Mouse (Mus musculus): ENCODE results near the gene Adk. TPM values are rescaled to one million over a fixed set of nuclear protein-coding genes. Genes with fewer than 3 reads are reported as not detected.
A peak's percentile ranks its signal among the peaks of the same experiment; 100 is the strongest.

Adk gene
- polyA plus RNA-seq, 1 experiment, result 18.6 TPM

DNA sequence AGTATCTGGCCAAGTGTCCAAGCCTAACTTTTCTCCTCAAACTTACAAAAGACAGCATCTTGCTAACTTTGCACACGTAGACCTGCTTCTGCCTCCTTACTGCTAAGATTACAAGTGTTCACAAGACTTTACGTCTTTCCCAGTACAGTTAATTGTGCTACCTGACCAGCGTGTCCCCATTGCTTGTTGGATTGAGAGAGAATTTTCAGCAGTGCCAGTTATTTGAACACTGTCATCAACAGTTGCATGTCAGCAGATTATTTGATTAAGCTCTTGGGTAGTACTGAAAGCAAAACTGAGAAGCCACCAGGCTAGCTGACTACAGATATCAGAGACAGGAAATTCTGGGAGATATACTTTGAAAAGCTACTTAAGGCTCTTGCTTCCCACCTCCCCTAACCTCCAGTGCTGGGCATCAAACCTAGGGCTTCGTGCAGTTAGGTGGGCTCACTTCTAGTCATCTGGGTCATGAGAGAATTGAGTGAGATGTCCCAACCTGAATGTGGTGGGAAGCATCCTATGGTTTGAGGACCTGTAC lies 50.4 kb downstream of the Adk start:
- no peak for DNase-seq (ENCODE audit: low read depth)
- TF ChIP-seq CTCF (IDR thresholded peaks at IDR 0.05; ENCODE audit: borderline replicate concordance, extremely low read depth, insufficient read depth, insufficient read length) (no peak), POLR2A (IDR thresholded peaks at IDR 0.05; ENCODE audit: borderline replicate concordance, extremely low read depth, insufficient read depth, insufficient read length, poor library complexity, severe bottlenecking) (no peak)

- no peak for DNase-seq (ENCODE audit: low read depth)
- no peak for TF ChIP-seq CTCF (IDR thresholded peaks at IDR 0.05; ENCODE audit: borderline replicate concordance, extremely low read depth, insufficient read depth, insufficient read length)
- no peak for TF ChIP-seq POLR2A (IDR thresholded peaks at IDR 0.05; ENCODE audit: borderline replicate concordance, extremely low read depth, insufficient read depth, insufficient read length, poor library complexity, severe bottlenecking)
Measured at GRCm38 (mm10) chr14:21105049-21105448, 52.7 kb downstream of the Adk start.

GRCm38 (mm10) chr14:21106582-21106981 lies 54.2 kb downstream of the Adk start:
- TF ChIP-seq POLR2A (IDR thresholded peaks at IDR 0.05; ENCODE audit: borderline replicate concordance, extremely low read depth, insufficient read depth, insufficient read length, poor library complexity, severe bottlenecking), result no peak
- TF ChIP-seq CTCF (IDR thresholded peaks at IDR 0.05; ENCODE audit: borderline replicate concordance, extremely low read depth, insufficient read depth, insufficient read length), result no peak
- DNase-seq (ENCODE audit: low read depth), result no peak

GRCm38 (mm10) chr14:21107551-21107950 lies 55.2 kb downstream of the Adk start:
- no peak for TF ChIP-seq POLR2A (IDR thresholded peaks at IDR 0.05; ENCODE audit: borderline replicate concordance, extremely low read depth, insufficient read depth, insufficient read length, poor library complexity, severe bottlenecking)
- TF ChIP-seq CTCF (IDR thresholded peaks at IDR 0.05; ENCODE audit: borderline replicate concordance, extremely low read depth, insufficient read depth, insufficient read length), result no peak
- no peak for DNase-seq (ENCODE audit: low read depth)

DNA sequence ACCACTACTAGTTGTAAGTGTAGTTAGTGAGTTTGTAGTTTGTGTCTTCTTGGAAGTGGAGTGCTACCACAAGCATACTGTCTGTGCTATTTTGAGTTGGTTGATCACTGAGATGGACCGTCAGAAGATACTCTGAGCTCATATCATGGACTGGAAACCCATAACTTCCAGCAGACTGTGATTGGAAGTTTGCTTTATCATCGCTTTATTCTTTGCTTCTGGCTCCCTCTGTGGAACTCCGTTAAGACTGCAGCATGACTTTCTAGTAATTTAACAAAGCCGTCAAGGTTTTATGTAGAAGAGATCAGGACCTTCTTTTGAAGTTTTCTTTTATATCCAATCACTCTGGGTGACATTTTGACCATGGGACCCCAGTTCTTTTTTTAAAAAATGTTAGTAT lies 58.1 kb downstream of the Adk start:
- no peak for TF ChIP-seq CTCF (IDR thresholded peaks at IDR 0.05; ENCODE audit: borderline replicate concordance, extremely low read depth, insufficient read depth, insufficient read length)
- TF ChIP-seq POLR2A (IDR thresholded peaks at IDR 0.05; ENCODE audit: borderline replicate concordance, extremely low read depth, insufficient read depth, insufficient read length, poor library complexity, severe bottlenecking), result no peak
- DNase-seq (ENCODE audit: low read depth), result no peak

GRCm38 (mm10) chr14:21111500-21111899 lies 59.1 kb downstream of the Adk start:
- no peak for DNase-seq (ENCODE audit: low read depth)

DNA sequence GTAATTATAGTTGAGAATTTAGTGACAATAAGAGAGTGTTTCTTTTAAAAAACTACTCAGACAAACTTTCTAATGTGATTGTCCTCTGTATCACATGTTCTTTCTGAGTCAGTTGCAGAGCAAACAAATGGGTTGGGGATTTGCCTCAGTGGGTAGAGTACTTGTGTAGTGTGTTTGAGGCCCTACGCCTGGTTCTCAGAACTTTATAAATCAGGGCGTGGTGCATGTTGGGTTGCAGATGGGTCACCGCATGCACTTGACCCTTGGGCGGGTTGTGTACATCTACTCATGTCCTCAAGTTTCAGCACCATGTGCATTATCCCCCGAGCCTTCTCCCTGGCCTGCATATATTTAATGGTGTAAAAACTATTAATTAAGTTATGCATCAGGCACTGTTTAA lies 59.8 kb downstream of the Adk start:
- no peak for TF ChIP-seq CTCF (IDR thresholded peaks at IDR 0.05; ENCODE audit: borderline replicate concordance, extremely low read depth, insufficient read depth, insufficient read length)
- no peak for TF ChIP-seq POLR2A (IDR thresholded peaks at IDR 0.05; ENCODE audit: borderline replicate concordance, extremely low read depth, insufficient read depth, insufficient read length, poor library complexity, severe bottlenecking)
- no peak for DNase-seq (ENCODE audit: low read depth)

More at GRCm38 (mm10) chr14:21111500-21111899, 59.1 kb downstream of the Adk start:
- TF ChIP-seq CTCF (IDR thresholded peaks at IDR 0.05; ENCODE audit: borderline replicate concordance, extremely low read depth, insufficient read depth, insufficient read length), result no peak

DNA sequence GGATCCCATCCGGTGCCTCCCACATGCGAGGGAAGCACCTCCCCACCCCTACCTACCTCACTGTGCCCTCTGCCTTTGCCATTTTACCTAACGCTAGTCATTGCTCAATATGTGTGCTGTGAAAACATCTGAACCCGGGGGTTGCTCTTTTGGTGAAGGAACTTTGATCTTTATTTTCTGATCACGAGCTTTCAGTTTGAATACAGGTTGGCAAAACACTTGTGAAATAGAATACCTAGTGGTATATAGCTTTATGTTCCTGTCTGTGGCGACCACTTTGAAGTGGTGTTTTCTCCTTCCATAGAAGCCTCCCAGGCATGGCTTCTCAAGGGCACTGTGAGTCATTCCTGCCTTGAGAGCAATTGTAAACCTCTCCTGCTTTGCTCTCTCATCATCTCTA lies 60.4 kb downstream of the Adk start:
- no peak for DNase-seq (ENCODE audit: low read depth)
- TF ChIP-seq CTCF (IDR thresholded peaks at IDR 0.05; ENCODE audit: borderline replicate concordance, extremely low read depth, insufficient read depth, insufficient read length) (no peak), POLR2A (IDR thresholded peaks at IDR 0.05; ENCODE audit: borderline replicate concordance, extremely low read depth, insufficient read depth, insufficient read length, poor library complexity, severe bottlenecking) (no peak)

DNA sequence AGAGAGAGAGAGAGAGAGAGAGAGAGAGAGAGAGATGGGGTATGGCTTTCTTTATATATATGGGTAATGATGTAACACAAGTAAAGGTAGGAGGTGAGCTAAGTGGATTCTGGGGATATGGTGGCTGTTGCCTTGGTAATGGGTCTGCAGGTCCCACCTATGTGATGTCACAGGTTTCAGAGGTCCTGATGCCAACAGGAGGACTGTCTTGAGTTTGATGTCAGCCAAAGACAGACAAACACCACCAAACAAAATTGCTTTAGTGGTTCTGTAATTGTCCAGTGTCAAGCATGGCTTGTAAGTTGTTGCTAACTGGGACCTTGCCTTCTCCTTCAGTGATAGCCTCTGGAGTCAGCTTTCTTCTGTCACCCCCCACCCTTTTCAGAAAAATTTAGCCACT lies 62.0 kb downstream of the Adk start:
- no peak for DNase-seq (ENCODE audit: low read depth)
- TF ChIP-seq CTCF (IDR thresholded peaks at IDR 0.05; ENCODE audit: borderline replicate concordance, extremely low read depth, insufficient read depth, insufficient read length) (no peak), POLR2A (IDR thresholded peaks at IDR 0.05; ENCODE audit: borderline replicate concordance, extremely low read depth, insufficient read depth, insufficient read length, poor library complexity, severe bottlenecking) (no peak)

- TF ChIP-seq POLR2A (IDR thresholded peaks at IDR 0.05; ENCODE audit: borderline replicate concordance, extremely low read depth, insufficient read depth, insufficient read length, poor library complexity, severe bottlenecking), result no peak
- TF ChIP-seq CTCF (IDR thresholded peaks at IDR 0.05; ENCODE audit: borderline replicate concordance, extremely low read depth, insufficient read depth, insufficient read length), result no peak
- no peak for DNase-seq (ENCODE audit: low read depth)
Measured at GRCm38 (mm10) chr14:21115318-21115717, 62.9 kb downstream of the Adk start.

DNA sequence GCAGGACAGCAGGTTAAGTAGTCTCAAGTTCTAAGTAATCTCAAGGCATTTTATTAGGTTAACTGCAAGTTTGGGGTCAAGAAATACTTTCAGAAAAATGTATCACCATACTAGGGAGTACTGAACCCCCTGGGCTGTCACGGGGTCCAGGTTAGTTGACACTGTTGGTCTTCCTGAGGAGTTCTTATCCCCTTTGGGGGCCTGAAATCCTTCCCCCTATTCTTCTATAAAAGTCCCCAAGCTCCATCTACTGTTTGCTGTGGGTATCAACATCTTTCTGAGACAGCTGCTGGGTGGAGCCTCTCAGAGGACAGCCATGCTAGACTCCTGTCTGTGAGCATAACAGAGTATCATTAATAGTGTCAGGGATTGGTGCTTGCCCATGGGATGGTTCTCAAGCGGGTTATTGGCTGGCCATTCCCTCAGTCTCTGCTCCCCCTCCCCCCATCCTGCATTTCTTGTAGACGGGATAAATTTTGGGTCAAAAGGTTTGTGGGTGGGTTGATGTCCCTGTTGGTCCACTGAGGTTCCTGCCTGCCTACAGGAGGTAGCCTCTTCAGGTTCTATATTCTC lies 63.6 kb downstream of the Adk start:
- no peak for TF ChIP-seq POLR2A (IDR thresholded peaks at IDR 0.05; ENCODE audit: borderline replicate concordance, extremely low read depth, insufficient read depth, insufficient read length, poor library complexity, severe bottlenecking)
- TF ChIP-seq CTCF (IDR thresholded peaks at IDR 0.05; ENCODE audit: borderline replicate concordance, extremely low read depth, insufficient read depth, insufficient read length), result peak; percentile 10; the same call in 1 of the 2 replicates
- DNase-seq (ENCODE audit: low read depth), result peak; percentile 25

- TF ChIP-seq POLR2A (IDR thresholded peaks at IDR 0.05; ENCODE audit: borderline replicate concordance, extremely low read depth, insufficient read depth, insufficient read length, poor library complexity, severe bottlenecking) (no peak), CTCF (IDR thresholded peaks at IDR 0.05; ENCODE audit: borderline replicate concordance, extremely low read depth, insufficient read depth, insufficient read length) (no peak)
- DNase-seq (ENCODE audit: low read depth), result no peak
Measured at GRCm38 (mm10) chr14:21118095-21118494, 65.7 kb downstream of the Adk start.
